Mouse (Mus musculus) olfactory bulb, adult 2 months (tissue): Measurements from ENCODE around the gene Rplp0. TPM values are rescaled to one million over a fixed set of nuclear protein-coding genes. Genes with fewer than 3 reads are reported as not detected.

Experiments
- H3K27ac ChIP-seq: fragments of 200-500 bp; 2 replicates; pipeline ENCODE4 v1.5.1; 2012; ENCODE audit warnings: low read depth, low read length; ENCODE audit not compliant: insufficient read depth
- H3K4me1 ChIP-seq: fragments of 200-500 bp; 2 replicates; pipeline ENCODE4 v1.6.1; 2012; ENCODE audit warnings: low read length; ENCODE audit not compliant: control insufficient read depth, insufficient read depth
- H3K4me3 ChIP-seq: fragments of 200-500 bp; 2 replicates; pipeline ENCODE4 v1.5.1; 2012; ENCODE audit warnings: mild to moderate bottlenecking, low read depth, low read length, moderate library complexity; ENCODE audit not compliant: insufficient read depth
- CTCF ChIP-seq: fragments of 200-500 bp; IDR thresholded peaks from 2 replicates; pipeline ENCODE4 v1.5.1; 2012; ENCODE audit warnings: low read depth, mild to moderate bottlenecking, low read length, moderate library complexity; ENCODE audit not compliant: insufficient read depth
- POLR2A ChIP-seq: fragments of 200-500 bp; IDR thresholded peaks from 2 replicates; pipeline ENCODE4 v1.6.1; 2012; ENCODE audit warnings: mild to moderate bottlenecking, low read depth, low read length, moderate library complexity; ENCODE audit not compliant: insufficient read depth
- WGBS: fragments of 180-500 bp; shearing (Covaris S2); methylation state at CpG from one replicate; pipeline ENCODE4 v1.1.7; 2018; 5-methylcytosine and 5-hydroxymethylcytosine counted together
- polyA plus RNA-seq: library from polyadenylated mRNA; stranded (reverse); fragments of >200 nt; gene quantifications from 2 replicates; pipeline ENCODE4 v1.2.4, GENCODE M21; 2012; ENCODE audit warnings: low replicate concordance; ENCODE audit not compliant: missing spikeins, insufficient read depth, insufficient read length

Gene Rplp0
- polyA plus RNA-seq, 1 experiment = 613 TPM

GRCm38 (mm10) chr5:115525416-115525815 lies 33.9 kb upstream of the Rplp0 start:
- WGBS = 89% methylated on average over 4 of the region's 4 CpGs
- no peak overlapping the region for H3K27ac ChIP-seq
- TF ChIP-seq POLR2A = no peak
- TF ChIP-seq CTCF = no peak

GRCm38 (mm10) chr5:115525943-115526342 lies 33.3 kb upstream of the Rplp0 start:
- H3K27ac ChIP-seq = no peak overlapping the region
- H3K4me3 ChIP-seq = no peak overlapping the region
- TF ChIP-seq CTCF = no peak
- no peak for TF ChIP-seq POLR2A
- WGBS = 63% methylated on average over 9 of the region's 9 CpGs
- H3K4me1 ChIP-seq = peaks cover 30% of the 10 kb centered on the region

More at GRCm38 (mm10) chr5:115525416-115525815, 33.9 kb upstream of the Rplp0 start:
- Histone ChIP-seq H3K4me1 (peaks cover 30% of the 10 kb centered on the region), H3K4me3 (no peak overlapping the region)

GRCm38 (mm10) chr5:115526456-115527202 lies 32.6 kb upstream of the Rplp0 start:
- TF ChIP-seq POLR2A (no peak), CTCF (no peak)
- no peak overlapping the region for H3K27ac ChIP-seq
- H3K4me3 ChIP-seq = no peak overlapping the region
- WGBS = 84% methylated on average over 17 of the region's 17 CpGs
- H3K4me1 ChIP-seq = peaks cover 34% of the 10 kb centered on the region

- peaks cover 33% of the 10 kb centered on the region for H3K4me1 ChIP-seq
- TF ChIP-seq CTCF (no peak), POLR2A (no peak)
- H3K4me3 ChIP-seq = no peak overlapping the region
- H3K27ac ChIP-seq = no peak overlapping the region
- 90% methylated on average over 5 of the region's 5 CpGs for WGBS
Measured at GRCm38 (mm10) chr5:115528128-115528527, 31.1 kb upstream of the Rplp0 start.

GRCm38 (mm10) chr5:115529364-115529741 lies 29.9 kb upstream of the Rplp0 start:
- no peak overlapping the region for H3K27ac ChIP-seq
- TF ChIP-seq POLR2A = no peak
- TF ChIP-seq CTCF = no peak
- WGBS = 83% methylated on average over 8 of the region's 8 CpGs
- peaks cover 35% of the 10 kb centered on the region for H3K4me1 ChIP-seq
- H3K4me3 ChIP-seq = no peak overlapping the region

GRCm38 (mm10) chr5:115529742-115530446 lies 29.4 kb upstream of the Rplp0 start:
- Histone ChIP-seq H3K4me1 (peaks cover 37% of the 10 kb centered on the region), H3K27ac (no peak overlapping the region), H3K4me3 (no peak overlapping the region)
- 71% methylated on average over 7 of the region's 7 CpGs for WGBS
- TF ChIP-seq POLR2A (no peak), CTCF (no peak)

- no peak overlapping the region for H3K4me3 ChIP-seq
- TF ChIP-seq POLR2A = no peak
- TF ChIP-seq CTCF = no peak
- H3K4me1 ChIP-seq = peaks cover 40% of the 10 kb centered on the region
- H3K27ac ChIP-seq = no peak overlapping the region
- WGBS = 80% methylated on average over 8 of the region's 8 CpGs
Measured at GRCm38 (mm10) chr5:115530447-115530809, 28.8 kb upstream of the Rplp0 start.

- H3K27ac ChIP-seq = peak overlapping the region; percentile 35; the same call in 1 of the 2 replicates
- TF ChIP-seq CTCF = no peak
- TF ChIP-seq POLR2A = no peak
- no peak overlapping the region for H3K4me3 ChIP-seq
- 35% methylated on average over 18 of the region's 18 CpGs for WGBS
- peaks cover 32% of the 10 kb centered on the region for H3K4me1 ChIP-seq
Measured at GRCm38 (mm10) chr5:115531671-115532270, 27.5 kb upstream of the Rplp0 start.

GRCm38 (mm10) chr5:115534290-115534731 lies 25.0 kb upstream of the Rplp0 start:
- WGBS = 65% methylated on average over 16 of the region's 16 CpGs
- TF ChIP-seq POLR2A (no peak), CTCF (no peak)
- no peak overlapping the region for H3K27ac ChIP-seq
- H3K4me3 ChIP-seq = no peak overlapping the region
- peaks cover 39% of the 10 kb centered on the region for H3K4me1 ChIP-seq
